Mouse (Mus musculus) liver, adult 2 months (tissue): ENCODE data around the gene Slc25a26. TPM values are rescaled to one million over a fixed set of nuclear protein-coding genes. Genes with fewer than 3 reads are reported as not detected.
A peak's percentile ranks its signal among the peaks of the same experiment; 100 is the strongest.

Experiments used
- DNase-seq: peaks from one replicate; pipeline ENCODE4 v3.0.0-alpha.2; 2011; ENCODE audit warnings: low read depth, low spot score; ENCODE audit errors: extremely low read depth
- H3K27ac ChIP-seq: fragments of 200-500 bp; replicated peaks from 2 replicates; pipeline ENCODE4 v1.5.1; 2012; ENCODE audit warnings: low read depth, mild to moderate bottlenecking, control low read depth, inconsistent platforms, low read length; ENCODE audit not compliant: insufficient read depth
- H3K27me3 ChIP-seq: fragments of 200-500 bp; 2 replicates; pipeline ENCODE4 v1.6.1; 2012; ENCODE audit warnings: mild to moderate bottlenecking, moderate library complexity, low read length, inconsistent platforms; ENCODE audit not compliant: control insufficient read depth, insufficient read depth
- H3K36me3 ChIP-seq: fragments of 200-500 bp; 2 replicates; pipeline ENCODE4 v1.6.1; 2012; ENCODE audit warnings: low read length, inconsistent platforms; ENCODE audit not compliant: control insufficient read depth, insufficient read depth
- H3K4me1 ChIP-seq: fragments of 200-500 bp; 2 replicates; pipeline ENCODE4 v1.6.1; 2011; ENCODE audit warnings: low read length; ENCODE audit not compliant: control insufficient read depth, insufficient read depth
- H3K4me3 ChIP-seq: fragments of 200-500 bp; 2 replicates; pipeline ENCODE4 v1.5.1; 2011; ENCODE audit warnings: low read depth, mild to moderate bottlenecking, control low read depth, low read length, moderate library complexity; ENCODE audit not compliant: insufficient read depth
- H3K79me2 ChIP-seq: fragments of 200-500 bp; 2 replicates; pipeline ENCODE4 v1.6.1; 2012; ENCODE audit warnings: inconsistent platforms, mild to moderate bottlenecking, low read length, moderate library complexity; ENCODE audit not compliant: control insufficient read depth, insufficient read depth
- H3K9ac ChIP-seq: fragments of 200-500 bp; 2 replicates; pipeline ENCODE4 v1.6.1; 2012; ENCODE audit warnings: low read depth, mild to moderate bottlenecking, control low read depth, inconsistent platforms, low read length
- CTCF ChIP-seq: fragments of 200-500 bp; IDR thresholded peaks from 2 replicates; pipeline ENCODE4 v1.5.1; 2011; ENCODE audit warnings: low read depth, low read length, control low read depth
- POLR2A ChIP-seq: fragments of 200-500 bp; IDR thresholded peaks from 2 replicates; pipeline ENCODE4 v1.6.1; 2011; ENCODE audit warnings: low read length, control low read depth; ENCODE audit not compliant: insufficient read depth; ENCODE audit errors: extremely low read depth
- WGBS: fragments of 180-500 bp; shearing (Covaris S2); methylation state at CpG from one replicate; pipeline ENCODE4 v1.1.7; 2018; 5-methylcytosine and 5-hydroxymethylcytosine counted together
- polyA plus RNA-seq: library from polyadenylated mRNA; depleted of rRNA; stranded (reverse); fragments of >200 nt; gene quantifications from 2 replicates; pipeline ENCODE4 v1.2.3, GENCODE M21; 2012
- total RNA-seq: library from RNA; depleted of rRNA; stranded (reverse); fragments of >200 nt; gene quantifications from 2 replicates; pipeline ENCODE4 v1.2.3, GENCODE M21; 2014

Gene Slc25a26
- total and polyA plus RNA-seq, 2 experiments: 5.7 to 9.7 TPM

DNA sequence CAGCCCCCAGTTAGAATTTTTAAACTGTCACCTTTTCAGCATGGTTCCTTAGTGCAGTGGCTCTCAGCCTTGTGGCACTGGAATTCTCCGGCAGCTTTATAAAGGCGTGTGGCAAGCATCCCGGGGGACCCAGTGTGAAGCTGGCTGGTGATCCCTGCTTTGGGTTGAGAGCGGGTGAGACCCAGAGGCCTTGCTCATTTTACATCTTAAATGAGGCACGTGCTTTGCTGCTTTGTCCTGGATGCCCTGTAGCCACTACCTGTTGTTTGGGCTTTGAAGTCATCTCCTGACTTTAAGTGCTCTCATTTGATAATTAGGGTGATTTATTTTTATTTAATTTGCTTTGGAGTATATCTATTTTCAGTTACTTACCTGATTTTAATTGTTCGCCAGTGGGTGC is 7.8 kb downstream of the Slc25a26 start:
- Histone ChIP-seq H3K36me3 (no peaks in the 10 kb centered on the region; the same call in 1 of the 2 replicates), H3K27me3 (no peaks in the 10 kb centered on the region), H3K27ac (no peak overlapping the region), H3K4me3 (no peak overlapping the region), H3K79me2 (no peaks in the 10 kb centered on the region), H3K9ac (no peak overlapping the region), H3K4me1 (no peaks in the 10 kb centered on the region)
- 93% methylated on average over 6 of the region's 6 CpGs for WGBS
- no peak for DNase-seq
- TF ChIP-seq POLR2A (no peak), CTCF (no peak)

- Histone ChIP-seq H3K27me3 (no peaks in the 10 kb centered on the region), H3K4me1 (no peaks in the 10 kb centered on the region), H3K4me3 (no peak overlapping the region), H3K79me2 (0 out of 2 replicates have a peak, but pooled peaks cover 2% of the 10 kb centered on the region), H3K27ac (no peak overlapping the region), H3K9ac (no peak overlapping the region), H3K36me3 (no peaks in the 10 kb centered on the region; the same call in 1 of the 2 replicates)
- 86% methylated on average over 2 of the region's 2 CpGs for WGBS
- no peak for DNase-seq
- TF ChIP-seq CTCF (no peak), POLR2A (no peak)
Measured at GRCm38 (mm10) chr6:94508807-94509206, 8.7 kb downstream of the Slc25a26 start.

DNA sequence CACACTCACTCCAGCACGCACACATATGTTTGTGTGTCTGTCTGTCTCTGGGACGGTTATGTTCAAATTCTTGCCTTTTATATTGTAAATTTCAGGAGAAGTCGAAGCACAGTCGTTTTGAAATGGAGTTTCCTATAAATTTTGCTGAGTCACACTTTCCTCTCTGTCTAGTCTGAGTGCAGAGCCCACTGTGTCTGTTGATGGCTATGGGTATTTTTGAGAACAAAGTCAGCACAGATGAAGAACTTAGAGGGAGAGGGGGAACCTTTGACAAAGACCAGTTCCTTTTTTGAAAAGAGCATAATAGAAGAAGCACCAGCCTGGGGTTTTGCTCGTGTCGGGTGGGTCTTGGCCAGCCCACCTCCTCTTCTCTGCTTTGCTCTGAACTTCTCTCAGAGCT is 9.1 kb downstream of the Slc25a26 start:
- Histone ChIP-seq H3K36me3 (no peaks in the 10 kb centered on the region; the same call in 1 of the 2 replicates), H3K27ac (no peak overlapping the region), H3K4me3 (no peak overlapping the region), H3K27me3 (no peaks in the 10 kb centered on the region), H3K4me1 (no peaks in the 10 kb centered on the region), H3K9ac (no peak overlapping the region), H3K79me2 (0 out of 2 replicates have a peak, but pooled peaks cover 2% of the 10 kb centered on the region)
- no peak for DNase-seq
- WGBS: 82% methylated on average over 6 of the region's 6 CpGs
- no peak for TF ChIP-seq CTCF
- no peak for TF ChIP-seq POLR2A

- 94% methylated on average over 6 of the region's 6 CpGs for WGBS
- Histone ChIP-seq H3K36me3 (0 out of 2 replicates have a peak, but pooled peaks cover 1% of the 10 kb centered on the region), H3K27ac (no peak overlapping the region), H3K27me3 (no peaks in the 10 kb centered on the region), H3K4me3 (no peak overlapping the region), H3K4me1 (peaks cover 3% of the 10 kb centered on the region; the same call in 1 of the 2 replicates), H3K79me2 (peaks cover 2% of the 10 kb centered on the region; the same call in 1 of the 2 replicates), H3K9ac (no peak overlapping the region)
- no peak for DNase-seq
- TF ChIP-seq POLR2A: no peak
- TF ChIP-seq CTCF: no peak
Measured at GRCm38 (mm10) chr6:94518171-94518570, 18.0 kb downstream of the Slc25a26 start.

DNA sequence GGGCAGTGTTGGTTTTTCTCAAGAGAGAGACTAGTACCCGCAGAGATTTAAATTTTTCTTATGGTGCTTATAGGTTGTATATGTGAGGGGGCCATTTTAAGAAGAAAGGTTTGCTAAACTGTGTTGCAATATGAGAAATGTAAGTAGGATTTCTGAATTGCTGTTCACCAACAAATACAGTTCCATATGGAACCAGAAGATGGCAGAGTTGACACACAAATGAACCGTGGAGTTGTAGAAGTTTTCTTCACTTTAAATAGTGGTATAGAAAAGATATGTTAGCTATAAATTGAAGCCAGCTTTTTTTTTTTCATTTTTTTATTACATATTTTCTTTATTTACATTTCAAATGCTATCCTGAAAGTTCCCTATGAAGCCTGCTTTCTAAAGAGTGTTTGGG is 24.2 kb downstream of the Slc25a26 start:
- no peak overlapping the region for H3K27ac ChIP-seq
- DNase-seq: peak; percentile 37

DNA sequence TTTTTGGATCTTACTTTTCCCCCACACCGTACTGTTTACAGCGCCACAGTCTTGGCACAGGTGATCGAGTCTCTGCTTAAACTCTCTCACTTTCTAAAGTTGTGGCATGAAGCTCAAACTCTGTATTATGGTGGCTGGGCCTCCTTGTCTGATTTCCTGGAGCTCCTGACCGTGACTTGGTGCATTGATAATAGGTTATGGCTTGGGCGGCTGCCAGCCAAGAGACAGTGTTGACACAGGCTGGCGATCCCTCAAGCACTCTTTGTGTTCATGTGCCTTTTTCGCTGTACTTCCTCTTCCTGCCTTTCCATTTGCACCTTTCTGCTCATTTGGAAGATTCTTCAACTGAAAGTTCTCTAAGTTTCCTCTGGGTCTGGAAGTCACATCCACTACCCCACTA is 30.6 kb downstream of the Slc25a26 start:
- no peak overlapping the region for H3K9ac ChIP-seq
- 45% methylated on average over 7 of the region's 7 CpGs for WGBS
- no peak for TF ChIP-seq POLR2A
- H3K27ac ChIP-seq: no peak overlapping the region
- H3K4me3 ChIP-seq: no peak overlapping the region
- H3K4me1 ChIP-seq: no peaks in the 10 kb centered on the region
- DNase-seq: peak; percentile 38
- peaks cover 2% of the 10 kb centered on the region; the same call in 1 of the 2 replicates for H3K36me3 ChIP-seq
- H3K79me2 ChIP-seq: no peaks in the 10 kb centered on the region
- no peaks in the 10 kb centered on the region for H3K27me3 ChIP-seq

More for the DNA sequence above, 24.2 kb downstream of the Slc25a26 start:
- no peaks in the 10 kb centered on the region for H3K36me3 ChIP-seq
- no peak overlapping the region for H3K4me3 ChIP-seq
- H3K27me3 ChIP-seq: no peaks in the 10 kb centered on the region
- TF ChIP-seq CTCF: peak; percentile 32; the same call in 1 of the 2 replicates
- TF ChIP-seq POLR2A: no peak
- H3K4me1 ChIP-seq: no peaks in the 10 kb centered on the region
- 36% methylated on average over 2 of the region's 2 CpGs for WGBS
- no peak overlapping the region for H3K9ac ChIP-seq
- no peaks in the 10 kb centered on the region for H3K79me2 ChIP-seq
